Mouse (Mus musculus) embryonic stem cell, embryonic (primary cell): ENCODE data around the gene Gm1113.

ENCODE experiments used
- CTCF ChIA-PET, 4 experiments: fragments of 300-600 bp in 2 of 4; fragments of 350-600 bp in 2 of 4; sonication (Branson Sonifier 250); formaldehyde crosslinking; loops; one replicate each; lab custom pipeline; 2022; ENCODE audit warnings: inconsistent platforms in 2 of 4; lab: Charles Lee
- POLR2A ChIA-PET, 4 experiments: fragments of 300-600 bp in 2 of 4; fragments of 350-600 bp in 2 of 4; sonication (Branson Sonifier 250); formaldehyde crosslinking; loops; one replicate each; lab custom pipeline; 2022; ENCODE audit warnings: antibody characterized with exemption in 4 of 4, inconsistent platforms in 1 of 4; lab: Charles Lee

Gene Gm1113

DNA sequence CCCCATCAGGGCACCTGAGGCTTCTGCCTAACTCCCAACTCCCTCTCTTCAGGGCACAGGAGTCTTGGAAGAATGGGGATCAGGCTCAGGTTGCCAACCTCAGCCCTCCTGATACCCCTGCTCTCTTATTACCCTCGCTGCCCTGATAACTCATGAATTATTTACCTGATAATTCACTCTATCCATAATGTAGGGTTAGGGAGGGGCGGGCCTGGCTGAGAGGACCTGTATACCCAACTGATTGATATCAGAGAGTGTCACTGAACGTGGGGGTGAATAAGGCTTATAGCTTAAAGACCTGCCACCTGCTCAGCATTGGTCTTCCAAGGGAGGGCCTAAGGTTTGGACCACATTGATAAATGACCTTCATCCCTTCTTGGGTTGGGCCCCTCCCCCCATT, at the start of gene Gm1113:
Gm1113 (minus strand) TSS at position 101 of the 400 bp plus-strand sequence.
- POLR2A ChIA-PET, result interaction anchor here in 1 of 4 experiments (1.3 kb wide), 1 partner anchor 20 kb away, joined by 6 read pairs; no protein-coding TSS in a partner anchor
- CTCF ChIA-PET, result interaction anchor here in 1 of 4 experiments (1.5 kb wide), 1 partner anchor 318 kb away, joined by 3 read pairs; the partner anchor contains the start of genes Srpr and Tirap

- ChIA-PET POLR2A (interaction anchor here in 2 of 4 experiments (0.7 to 6.6 kb wide), 3 partner anchors 7 to 354 kb away, joined by 3 to 69 read pairs (median 3); partner anchors contain the start of genes Foxred1 (in 1 of the 2), Hyls1 (in 1 of the 2) and Pate2 (in 1 of the 2)), CTCF (no interaction called here)
Observed at GRCm38 (mm10) chr9:35564536-35565240, 46.6 kb upstream of the Gm1113 start.

- ChIA-PET POLR2A (interaction anchor here (1.1 to 6.6 kb wide), 5 partner anchors 9 to 16 kb away, joined by 3 to 69 read pairs (median 24); partner anchors contain the start of genes Hyls1 (in 4 of the 4) and Pate2 (in 4 of the 4)), CTCF (no interaction called here)
Observed at GRCm38 (mm10) chr9:35561583-35561982, 43.5 kb upstream of the Gm1113 start.

DNA sequence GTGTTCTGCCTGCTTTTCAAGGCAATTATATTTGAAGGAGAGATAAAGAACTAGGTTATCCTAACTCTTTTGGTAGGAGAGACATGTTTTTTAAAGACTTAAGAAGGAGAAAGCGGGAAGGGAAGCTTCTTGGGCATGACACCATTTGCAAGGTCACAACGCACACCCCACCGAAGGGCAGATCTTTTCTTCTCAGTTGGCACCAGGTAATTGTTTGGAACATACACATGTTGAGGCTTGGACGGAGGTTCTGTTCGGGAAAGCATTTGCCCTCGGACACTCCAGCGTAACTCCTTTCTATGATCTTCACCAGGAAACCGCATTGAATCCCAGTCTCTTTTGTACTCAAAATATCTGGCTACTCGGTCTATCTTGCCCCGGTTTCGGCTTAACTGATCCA, 43.0 kb upstream of the Gm1113 start:
- CTCF ChIA-PET, result no interaction called here
- POLR2A ChIA-PET, result interaction anchor here (2.0 to 6.6 kb wide), 6 partner anchors 9 to 351 kb away, joined by 6 to 69 read pairs (median 20); partner anchors contain the start of genes Hyls1 (in 4 of the 4), Pate2 (in 4 of the 4) and Foxred1 (in 2 of the 4)

DNA sequence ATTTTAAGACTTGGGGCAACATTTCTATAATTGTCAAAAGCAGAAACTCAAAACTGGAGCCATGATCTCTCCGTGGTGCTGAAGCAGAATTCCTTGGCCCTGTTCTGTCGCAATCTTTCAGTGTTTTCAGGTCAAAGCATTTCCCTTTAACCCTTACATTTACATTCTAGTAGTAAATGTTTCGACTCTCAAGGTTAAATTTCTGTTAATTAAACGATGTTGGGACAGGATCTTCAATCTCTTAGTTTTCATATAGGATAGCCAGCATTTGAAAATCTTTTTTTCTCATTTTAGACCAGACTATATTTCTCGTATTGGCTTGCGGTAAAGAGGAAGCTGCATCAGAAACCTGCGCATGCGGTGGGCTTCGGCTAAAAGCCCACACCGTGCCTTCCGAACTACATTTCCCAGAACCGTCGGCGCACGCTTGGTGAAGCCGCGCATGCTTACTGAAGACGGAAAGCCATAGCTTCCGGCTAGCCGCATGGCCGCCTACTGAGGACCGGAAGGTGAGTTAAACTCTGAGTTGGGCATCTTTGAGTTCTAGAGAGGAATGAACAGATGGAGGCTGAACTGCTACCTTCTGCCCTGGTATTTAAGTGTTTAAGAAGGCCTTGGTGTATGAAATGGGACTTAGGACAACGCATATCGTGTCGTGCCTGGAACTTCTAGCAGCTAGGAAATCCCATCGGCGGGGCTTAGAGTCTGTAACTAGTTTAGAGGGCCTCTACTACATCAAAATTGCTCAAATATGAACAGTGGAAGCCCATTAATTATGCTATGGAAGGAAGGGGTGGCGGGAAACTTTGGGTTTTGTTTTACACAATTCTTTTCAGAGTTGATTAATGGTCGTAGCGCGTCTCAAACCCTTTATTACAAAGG, 41.2 kb upstream of the Gm1113 start:
- ChIA-PET POLR2A (interaction anchor here (0.6 to 6.6 kb wide), 30 partner anchors 10 to 1417 kb away, joined by 3 to 69 read pairs (median 4); partner anchors contain the start of genes Hyls1 (in 4 of the 4), Pate2 (in 4 of the 4), Foxred1 (in 2 of the 4) and Srpr (in 1 of the 4)), CTCF (interaction anchor here in 3 of 4 experiments (0.5 to 2.0 kb wide), 6 partner anchors 18 to 1187 kb away, joined by 3 to 5 read pairs (median 4); no protein-coding TSS in a partner anchor)

DNA sequence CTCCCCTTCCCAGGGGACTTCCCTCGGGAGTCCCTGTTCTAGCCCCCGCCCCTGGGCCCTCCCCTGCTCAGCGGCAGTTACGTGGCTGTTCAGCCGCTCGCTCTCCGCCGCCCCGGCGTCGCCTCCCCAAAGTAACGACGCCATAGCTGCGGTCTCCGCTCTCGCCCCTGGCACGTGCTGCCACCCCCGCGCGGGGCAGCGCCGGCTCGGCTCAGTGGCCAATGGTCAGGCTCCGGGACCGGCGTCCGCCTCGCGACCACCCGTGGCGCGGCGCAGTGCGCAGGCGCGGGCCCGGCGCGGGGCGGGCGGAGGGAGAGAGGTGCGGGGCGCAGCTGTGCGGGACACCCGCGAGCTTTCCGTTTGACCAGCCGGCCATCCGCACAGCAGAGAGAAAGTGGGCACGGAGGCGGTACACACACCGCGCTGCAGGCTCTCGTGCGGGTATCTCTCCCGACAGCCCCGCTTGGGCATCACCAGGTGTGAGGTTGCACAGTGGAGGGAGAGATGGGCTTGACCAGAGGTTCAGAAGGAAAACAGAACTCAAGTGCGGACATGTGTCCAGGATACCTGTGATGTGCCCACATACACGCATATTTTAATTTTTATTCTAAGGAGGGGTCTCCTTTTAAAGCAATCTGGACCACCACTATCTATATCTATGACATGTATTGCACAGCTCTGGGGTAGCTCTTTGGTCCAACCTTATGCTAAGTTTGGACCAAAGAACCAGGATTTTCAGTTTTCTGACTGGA, 40.4 kb upstream of the Gm1113 start, which contains the start of the genes Ddx25 and Pus3:
Ddx25 (minus strand) TSS at position 272 of the 752 bp plus-strand sequence.
Pus3 (plus strand) TSS at position 339 of the 752 bp plus-strand sequence.
- CTCF ChIA-PET, result interaction anchor here in 3 of 4 experiments (0.6 to 2.0 kb wide), 6 partner anchors 17 to 234 kb away, joined by 3 to 8 read pairs (median 4); no protein-coding TSS in a partner anchor

GRCm38 (mm10) chr9:35556494-35557102, 38.5 kb upstream of the Gm1113 start:
- POLR2A ChIA-PET, result interaction anchor here in 3 of 4 experiments (0.7 to 1.0 kb wide), 5 partner anchors 14 to 1169 kb away, joined by 3 to 6 read pairs (median 4); partner anchors contain the start of genes Hyls1 (in 2 of the 3), Pate2 (in 2 of the 3), Fam118b (in 1 of the 3) and Rpusd4 (in 1 of the 3)
- CTCF ChIA-PET, result no interaction called here

More for the DNA sequence above, 40.4 kb upstream of the Gm1113 start, which contains the start of the genes Ddx25 and Pus3:
- POLR2A ChIA-PET, result interaction anchor here (0.6 to 6.6 kb wide), 22 partner anchors 11 to 441 kb away, joined by 3 to 69 read pairs (median 5); partner anchors contain the start of genes Hyls1 (in 4 of the 4), Pate2 (in 4 of the 4), Foxred1 (in 2 of the 4) and Srpr (in 1 of the 4)

DNA sequence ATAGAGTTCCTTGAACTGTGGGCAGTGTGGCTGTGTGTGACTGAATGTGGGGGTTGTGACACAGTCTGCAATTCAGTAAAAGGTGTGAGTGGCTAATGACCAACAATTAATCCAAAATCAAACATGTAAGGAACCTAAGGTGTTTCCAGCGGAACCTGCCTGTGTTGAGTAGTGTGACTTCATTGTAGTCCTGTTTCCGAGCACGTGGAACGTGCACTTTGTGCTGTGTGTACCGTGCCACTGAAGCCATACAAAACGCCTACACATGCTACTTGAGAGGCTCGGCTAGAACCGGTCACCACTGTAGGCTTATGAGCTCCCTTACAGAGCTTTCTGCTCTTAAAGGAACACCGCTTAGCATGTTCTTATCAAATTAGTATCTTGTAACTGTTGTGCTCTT, 30.4 kb upstream of the Gm1113 start:
- POLR2A ChIA-PET, result interaction anchor here in 1 of 4 experiments (1.0 kb wide), 1 partner anchor 12 kb away, joined by 6 read pairs; no protein-coding TSS in a partner anchor
- CTCF ChIA-PET, result no interaction called here

DNA sequence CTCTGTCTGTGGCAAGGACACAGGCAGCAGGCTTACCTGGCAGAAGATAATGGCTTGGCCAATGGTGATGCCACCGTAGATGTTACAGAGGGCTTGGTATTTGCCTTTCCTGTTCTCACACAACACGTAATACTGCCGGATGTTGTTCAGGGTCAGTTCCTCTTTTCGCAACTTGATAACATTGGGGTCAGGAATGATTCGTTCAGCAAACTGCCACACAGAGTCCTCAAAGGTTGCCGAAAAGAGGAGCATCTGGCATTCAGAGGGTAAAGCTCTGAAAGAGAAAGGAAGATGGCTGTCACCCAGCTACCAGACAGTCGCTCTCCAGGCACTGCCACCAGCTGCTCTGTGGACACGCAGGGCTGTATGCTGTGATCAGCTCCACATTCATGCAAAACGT, 28.7 kb upstream of the Gm1113 start:
- CTCF ChIA-PET, result interaction anchor here in 1 of 4 experiments (1.9 kb wide), 1 partner anchor 12 kb away, joined by 9 read pairs; no protein-coding TSS in a partner anchor
- POLR2A ChIA-PET, result interaction anchor here in 2 of 4 experiments (1.3 to 2.3 kb wide), 2 partner anchors 13 to 23 kb away, joined by 4 to 6 read pairs; partner anchors contain the start of genes Hyls1 (in 1 of the 2) and Pate2 (in 1 of the 2)

GRCm38 (mm10) chr9:35545704-35546103, 27.6 kb upstream of the Gm1113 start:
- CTCF ChIA-PET, result interaction anchor here in 3 of 4 experiments (0.5 to 1.9 kb wide), 5 partner anchors 11 to 263 kb away, joined by 3 to 9 read pairs (median 3); no protein-coding TSS in a partner anchor
- POLR2A ChIA-PET, result interaction anchor here in 2 of 4 experiments (1.0 to 2.3 kb wide), 3 partner anchors 14 to 25 kb away, joined by 3 to 6 read pairs (median 4); partner anchors contain the start of genes Hyls1 (in 2 of the 2) and Pate2 (in 2 of the 2)

DNA sequence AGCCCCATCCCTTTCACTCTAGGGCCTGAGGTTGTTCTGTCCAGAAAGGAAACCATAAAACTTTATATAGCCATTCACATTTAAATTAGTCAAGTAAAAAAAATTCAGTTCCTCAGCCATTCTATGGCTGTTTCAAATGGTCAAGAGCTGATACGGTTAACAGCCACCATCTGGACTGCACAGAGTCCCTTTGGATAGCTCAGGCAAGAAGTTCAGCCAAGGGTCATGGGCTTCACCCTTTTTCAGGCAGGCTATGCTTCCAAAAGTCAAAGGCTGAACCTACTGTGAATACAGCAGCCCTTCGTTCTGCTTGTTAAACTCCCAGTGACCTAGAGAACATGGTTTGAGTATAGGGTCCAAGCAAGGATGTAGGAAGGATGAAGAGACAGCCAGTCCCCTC, 26.6 kb upstream of the Gm1113 start:
- ChIA-PET CTCF (interaction anchor here in 2 of 4 experiments (1.1 to 1.4 kb wide), 2 partner anchors 10 to 262 kb away, joined by 3 read pairs; no protein-coding TSS in a partner anchor), POLR2A (interaction anchor here in 1 of 4 experiments (1.3 kb wide), 1 partner anchor 262 kb away, joined by 3 read pairs; no protein-coding TSS in a partner anchor)

DNA sequence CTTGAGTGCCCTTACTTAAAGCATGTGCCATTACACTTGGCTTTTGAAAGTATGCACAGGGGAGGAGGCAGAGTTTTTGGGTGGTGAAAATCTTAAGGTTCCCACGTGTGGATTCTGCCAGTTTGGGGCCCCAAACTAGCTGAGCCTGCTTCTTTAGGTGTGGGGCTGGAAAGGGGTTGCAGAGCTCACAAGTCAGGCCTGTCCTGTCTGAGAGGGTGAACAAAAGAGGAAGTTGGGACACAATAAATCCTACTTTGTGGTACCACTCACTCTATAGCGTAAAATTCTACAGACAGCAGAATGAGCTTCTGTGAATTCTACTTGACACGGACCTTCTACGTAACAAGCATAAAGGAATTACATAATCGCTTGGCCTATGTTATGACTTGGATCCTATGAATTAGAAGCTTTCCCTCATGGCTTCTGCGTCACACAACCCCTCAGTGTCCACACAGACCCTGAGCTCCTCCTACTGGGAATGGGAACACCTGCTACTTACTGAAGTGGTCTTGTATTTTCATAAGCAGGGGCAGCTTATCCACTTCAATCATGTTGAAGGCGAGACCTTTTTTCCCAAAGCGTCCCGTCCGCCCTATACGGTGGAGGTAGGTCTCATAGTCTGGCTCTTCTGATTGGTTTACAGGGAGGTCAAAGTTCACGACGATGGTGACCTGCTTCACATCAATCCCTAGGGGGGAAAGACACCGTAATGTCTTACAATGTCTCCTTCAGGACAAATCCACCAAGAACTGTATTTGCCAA, 25.2 kb upstream of the Gm1113 start:
- ChIA-PET POLR2A (interaction anchor here in 1 of 4 experiments (1.3 to 1.5 kb wide), 2 partner anchors 15 to 16 kb away, joined by 4 to 5 read pairs; partner anchors contain the start of genes Ddx25 and Pus3), CTCF (interaction anchor here in 3 of 4 experiments (0.6 to 1.8 kb wide), 6 partner anchors 8 to 319 kb away, joined by 3 to 6 read pairs (median 3); no protein-coding TSS in a partner anchor)

DNA sequence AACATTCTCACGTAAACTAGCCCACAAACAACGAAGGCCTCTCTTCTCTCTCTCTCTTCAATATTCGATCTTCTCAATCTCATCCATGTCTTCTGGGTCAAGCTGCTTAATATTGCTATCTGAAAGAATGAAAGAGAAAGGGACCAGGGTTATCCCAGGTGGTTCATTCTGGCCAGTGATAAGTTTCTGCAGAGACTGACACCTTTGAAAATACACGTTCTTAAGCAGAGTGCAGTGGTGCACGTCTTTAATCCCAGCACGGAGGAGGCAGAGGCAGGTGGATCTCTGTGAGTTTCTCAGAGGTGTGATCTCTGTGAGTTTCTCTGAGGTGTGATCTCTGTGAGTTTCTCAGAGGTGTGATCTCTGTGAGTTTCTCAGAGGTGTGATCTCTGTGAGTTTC, 23.9 kb upstream of the Gm1113 start:
- CTCF ChIA-PET, result interaction anchor here in 3 of 4 experiments (0.6 to 2.9 kb wide), 28 partner anchors 10 to 680 kb away, joined by 3 to 43 read pairs (median 4); partner anchors contain the start of genes Srpr (in 3 of the 3) and Tirap (in 3 of the 3)
- POLR2A ChIA-PET, result interaction anchor here in 2 of 4 experiments (0.6 to 1.7 kb wide), 5 partner anchors 12 to 260 kb away, joined by 3 to 4 read pairs (median 3); no protein-coding TSS in a partner anchor

DNA sequence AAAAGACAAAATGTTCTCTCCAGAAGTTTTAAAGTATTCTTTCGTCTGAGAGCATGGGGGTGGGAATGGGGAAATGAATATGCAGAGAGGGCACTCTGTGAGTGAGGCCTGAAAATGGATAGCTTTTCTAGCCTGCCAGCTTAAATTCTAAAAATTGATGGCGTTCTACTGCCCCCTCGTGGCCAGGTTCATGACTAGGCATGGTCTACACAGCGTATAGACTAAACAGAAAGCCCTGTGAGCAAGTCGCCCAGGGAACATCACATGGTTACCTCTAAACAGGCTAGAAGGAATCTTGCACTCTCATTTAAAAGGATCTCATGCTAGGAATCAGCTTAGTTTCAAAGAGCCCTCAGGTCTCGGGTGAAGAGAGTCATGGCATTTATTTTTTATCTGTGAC, 23.4 kb upstream of the Gm1113 start:
- POLR2A ChIA-PET, result interaction anchor here in 3 of 4 experiments (0.6 to 1.7 kb wide), 7 partner anchors 13 to 259 kb away, joined by 3 to 4 read pairs (median 3); no protein-coding TSS in a partner anchor
- CTCF ChIA-PET, result interaction anchor here (0.6 to 2.9 kb wide), 45 partner anchors 10 to 1671 kb away, joined by 3 to 43 read pairs (median 4); partner anchors contain the start of genes Srpr (in 3 of the 4), Tirap (in 3 of the 4), Fam118b (in 1 of the 4) and Rpusd4 (in 1 of the 4)
